In the genomic region with DNA sequence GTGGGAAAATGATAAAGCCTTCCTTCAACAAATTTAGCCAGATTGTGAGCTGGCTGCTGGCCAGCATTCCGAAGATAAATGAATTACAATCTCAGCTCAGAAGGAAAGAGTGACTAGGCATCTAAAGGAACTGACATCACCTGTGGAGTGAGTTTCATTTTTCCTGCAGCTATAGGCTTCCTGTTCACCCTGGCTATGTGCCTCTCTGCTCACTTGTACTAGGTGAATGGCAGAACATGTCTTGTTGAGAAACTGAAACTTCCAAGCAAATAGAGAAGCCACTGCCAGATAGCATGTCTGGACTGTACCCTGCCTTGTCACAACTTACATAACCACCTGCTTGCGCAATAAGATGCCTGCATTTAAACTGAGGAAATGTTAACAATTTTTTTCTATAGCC, we compare ENCODE assay signal across 7 mouse cellular contexts. TPM values are rescaled to one million over a fixed set of nuclear protein-coding genes. Genes with fewer than 3 reads are reported as not detected.
DNase-seq lines count a peak whose midpoint lies in the region; ATAC-seq lines count a peak whose summit lies in the region.

No protein-coding gene starts in this region.

- 0 out of 2 replicates have a peak overlapping the region, but pooled peaks have one; percentile 10 for H3K4me3 ChIP-seq in brown adipose tissue, adult 24 weeks (ENCODE audit: insufficient read depth, low read depth, low read length)
- H3K4me3 ChIP-seq in stomach, embryonic 16.5 days (replicated peaks; ENCODE audit: low read length), result no peak overlapping the region
- no peak overlapping the region for H3K4me3 ChIP-seq in midbrain, embryonic 14.5 days (replicated peaks; ENCODE audit: low read depth, low read length)

- H3K27me3 ChIP-seq in stomach, embryonic 16.5 days (ENCODE audit: control insufficient read depth, insufficient read depth, low read length), result no peaks in the 10 kb centered on the region
- H3K27me3 ChIP-seq in midbrain, embryonic 14.5 days (ENCODE audit: control insufficient read depth, insufficient read depth, low read length), result no peaks in the 10 kb centered on the region

- no peak overlapping the region for H3K4me2 ChIP-seq in stomach, embryonic 16.5 days (ENCODE audit: low read depth, low read length)
- no peak overlapping the region for H3K4me2 ChIP-seq in midbrain, embryonic 14.5 days (ENCODE audit: low read length)

- 0 out of 2 replicates have a peak overlapping the region, but pooled peaks have one; percentile 0 for H3K27ac ChIP-seq in brown adipose tissue, adult 24 weeks (replicated peaks; ENCODE audit: low read depth, low read length)
- H3K27ac ChIP-seq in stomach, embryonic 16.5 days (ENCODE audit: low read length), result peak overlapping the region; percentile 28; the same call in 1 of the 2 replicates
- H3K27ac ChIP-seq in midbrain, embryonic 14.5 days (replicated peaks; ENCODE audit: low read depth, low read length), result no peak overlapping the region

- no peaks in the 10 kb centered on the region for H3K9me3 ChIP-seq in stomach, embryonic 16.5 days (replicated peaks; ENCODE audit: control insufficient read depth, low read length)
- no peaks in the 10 kb centered on the region for H3K9me3 ChIP-seq in midbrain, embryonic 14.5 days (ENCODE audit: control insufficient read depth, low read length)

- peak; percentile 5 for DNase-seq in right cerebral cortex, postnatal 14 days
- no peak for DNase-seq in right cerebral cortex, postnatal 36 days (ENCODE audit: low spot score in 2 of 2)
- DNase-seq in kidney, postnatal 25 days, result peak; percentile 19 to 53
- DNase-seq in thymus, postnatal 10 days (ENCODE audit: low spot score in 2 of 2), result no peak
- no peak for DNase-seq in midbrain, embryonic 14.5 days

- no peak overlapping the region for H3K9ac ChIP-seq in stomach, embryonic 16.5 days (ENCODE audit: low read length)
- H3K9ac ChIP-seq in midbrain, embryonic 14.5 days (replicated peaks; ENCODE audit: low read length), result no peak overlapping the region

- peak; percentile 77 for ATAC-seq in stomach, embryonic 16.5 days (ENCODE audit: insufficient read depth, low FRiP score)
- ATAC-seq in midbrain, embryonic 14.5 days (ENCODE audit: low FRiP score, low TSS enrichment), result no peak

- no peaks in the 10 kb centered on the region for H3K36me3 ChIP-seq in stomach, embryonic 16.5 days (ENCODE audit: control insufficient read depth, insufficient read depth, low read length)
- no peaks in the 10 kb centered on the region for H3K36me3 ChIP-seq in midbrain, embryonic 14.5 days (ENCODE audit: control insufficient read depth, insufficient read depth, low read length)

- WGBS in stomach, embryonic 16.5 days, result 58% methylated on average over 2 of the region's 2 CpGs
- 89% methylated on average over 2 of the region's 2 CpGs for WGBS in midbrain, embryonic 14.5 days

- H3K4me1 ChIP-seq in brown adipose tissue, adult 24 weeks (ENCODE audit: control insufficient read depth, insufficient read depth, insufficient read length, low read length), result peaks cover 3% of the 10 kb centered on the region; the same call in 1 of the 2 replicates
- H3K4me1 ChIP-seq in stomach, embryonic 16.5 days (ENCODE audit: control insufficient read depth, insufficient read depth, low read length), result 0 out of 2 replicates have a peak, but pooled peaks cover 2% of the 10 kb centered on the region
- no peaks in the 10 kb centered on the region for H3K4me1 ChIP-seq in midbrain, embryonic 14.5 days (ENCODE audit: control insufficient read depth, insufficient read depth, low read length)

RNA-seq across cellular contexts. Expression of a gene that starts 33.0 kb away (rescaled TPM):
- 0.75 TPM in 1 of 2 replicates, not detected in the other for polyA plus RNA-seq in brown adipose tissue, adult 24 weeks (2012; ENCODE audit: insufficient read depth, insufficient read length, missing spikeins)
- 2.7 and 4.1 TPM in 2 replicates for polyA plus RNA-seq in stomach, embryonic 16.5 days (2015; fragmentation: Nextera tagmentation; extraction: Ambion mirVana)
- 0.16 and 0.25 TPM in 2 replicates for polyA plus RNA-seq in midbrain, embryonic 14.5 days (2014; fragmentation: Nextera tagmentation; extraction: Ambion mirVana)

Comparison
In these comparisons a context has a peak if more than half of its experiments do, and no peak if none do; other contexts are left out.
1. DNase-seq: peak in right cerebral cortex, postnatal 14 days (single experiment) and kidney, postnatal 25 days (2 of 2); none in right cerebral cortex, postnatal 36 days (0 of 2), thymus, postnatal 10 days (0 of 2) and midbrain, embryonic 14.5 days (single experiment).